Mouse (Mus musculus) lung, postnatal 14 days (tissue): ENCODE measurements around the gene Ccr9.
"Not testable (repeated sequence)": the region's sequence is repeated elsewhere in the genome, so short reads cannot be mapped to it uniquely, and the experiment has no call there.

Source experiments
- DNase-seq: peaks from one replicate; pipeline ENCODE4 v3.0.0; 2021

Gene Ccr9

DNA sequence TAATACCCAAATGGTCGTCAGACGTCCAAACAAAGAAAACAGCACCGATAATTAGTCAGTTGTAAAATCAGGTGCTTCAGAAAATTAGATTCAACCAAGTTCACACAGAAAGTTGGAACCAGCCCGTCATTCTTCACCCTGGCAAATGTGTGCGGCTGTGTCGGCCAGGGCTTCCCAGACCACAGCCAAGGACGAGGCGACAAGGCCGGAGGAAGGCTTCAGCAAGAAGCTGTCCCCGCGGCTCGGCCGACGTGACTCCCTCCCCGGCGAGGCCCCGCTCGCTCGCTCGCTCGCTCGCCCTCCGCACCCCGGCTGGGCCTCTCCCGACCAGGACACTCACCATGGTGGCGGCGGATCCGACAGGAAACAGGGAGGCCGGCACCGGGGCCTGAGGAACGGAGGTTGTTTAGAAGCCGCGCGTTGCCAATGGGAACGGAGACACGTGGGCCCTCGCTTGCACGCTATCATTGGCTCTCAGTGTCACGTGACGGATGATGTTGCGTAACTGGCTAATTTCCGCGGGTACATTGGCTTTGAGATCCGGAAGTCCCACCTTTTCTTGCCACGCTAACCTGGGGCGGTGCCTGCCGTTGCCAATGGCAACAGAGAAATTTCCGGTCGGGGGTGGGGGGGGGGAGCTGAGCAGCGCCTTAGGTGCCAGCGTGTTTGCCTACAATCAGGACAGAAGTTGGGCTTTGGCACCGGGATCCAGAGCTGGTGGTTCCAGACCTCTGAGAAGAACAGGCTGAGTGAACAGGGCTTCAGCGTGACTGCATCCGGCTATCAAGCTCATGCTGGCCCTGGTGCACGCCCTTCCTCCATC lies 39.2 kb downstream of the Ccr9 start, which contains the start of gene Lztfl1:
Lztfl1 (minus strand) TSS at position 512 of the 823 bp plus-strand sequence.
- peak; percentile 98 for DNase-seq

DNA sequence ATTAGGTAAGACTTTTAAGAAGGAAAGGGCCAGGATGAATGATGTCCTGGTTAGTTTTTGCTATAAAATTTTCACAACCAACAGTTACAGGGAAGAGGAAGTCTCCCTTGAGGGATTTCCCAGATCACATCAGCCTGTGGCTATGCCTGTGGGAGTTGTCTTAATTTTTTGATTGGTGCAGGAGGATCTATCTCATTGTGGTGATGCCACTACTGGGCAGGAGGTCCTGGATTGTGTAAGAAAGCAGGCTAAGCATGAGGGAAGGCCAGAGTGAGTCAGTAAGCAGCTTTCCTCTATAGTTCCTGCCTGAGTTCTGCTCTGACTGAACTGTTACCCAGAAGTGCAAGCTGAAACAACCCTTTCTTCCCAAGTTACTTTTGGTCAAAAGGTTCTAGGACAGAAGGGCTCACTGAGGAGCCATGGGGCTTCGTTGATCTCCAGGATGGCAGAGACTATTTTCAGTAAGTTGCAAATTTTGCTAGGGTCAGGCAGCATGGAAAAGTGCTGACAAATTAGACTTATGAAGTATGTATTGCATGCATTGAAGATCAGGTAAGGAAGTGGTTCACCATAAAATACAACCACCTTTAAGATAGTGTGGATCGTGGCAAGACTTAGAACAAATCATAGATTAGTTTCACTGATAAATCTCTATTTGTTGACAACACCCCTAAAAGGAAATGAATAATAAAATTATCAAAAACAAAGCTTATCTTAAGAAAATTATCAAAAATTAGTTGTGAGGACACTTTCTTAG lies 44.7 kb downstream of the Ccr9 start:
- no peak for DNase-seq

DNA sequence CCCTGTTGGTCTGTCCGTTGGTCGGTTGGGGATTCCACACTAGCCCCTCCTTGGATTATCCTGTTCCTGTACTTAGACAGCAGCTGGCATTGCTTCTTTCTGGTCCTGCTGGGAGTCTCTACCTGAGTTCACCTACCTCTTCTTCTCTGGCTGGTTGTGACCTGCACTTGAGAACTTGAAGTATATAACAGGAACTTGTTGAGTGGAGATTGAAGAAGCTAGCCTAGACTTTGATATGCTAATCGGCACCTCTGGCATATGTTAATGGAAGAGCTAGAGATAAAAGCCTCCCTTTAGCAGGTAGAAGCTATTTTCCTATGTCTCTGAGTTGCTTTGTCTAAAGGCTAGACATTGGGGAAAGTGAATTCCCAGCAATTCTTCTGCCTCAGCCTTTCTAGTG lies 53.0 kb downstream of the Ccr9 start:
- no peak for DNase-seq

DNA sequence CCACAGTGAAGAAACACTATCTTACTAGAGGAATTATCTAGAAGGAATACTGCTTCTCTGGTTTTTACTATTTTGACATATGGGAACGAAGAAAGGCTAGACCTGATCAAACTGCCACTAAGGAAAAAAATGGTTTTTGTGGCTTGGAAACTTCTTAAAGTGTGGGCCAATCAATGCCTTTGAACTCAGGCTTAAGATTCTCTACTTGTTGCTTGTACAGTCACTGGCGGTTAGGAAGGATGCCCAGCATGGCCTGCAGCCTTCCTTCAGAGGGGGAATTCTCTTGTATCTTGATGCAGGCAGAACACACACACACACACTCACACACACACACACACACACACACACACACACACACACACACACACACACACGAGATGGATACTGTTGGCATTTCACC lies 55.9 kb downstream of the Ccr9 start:
- no peak for DNase-seq

DNA sequence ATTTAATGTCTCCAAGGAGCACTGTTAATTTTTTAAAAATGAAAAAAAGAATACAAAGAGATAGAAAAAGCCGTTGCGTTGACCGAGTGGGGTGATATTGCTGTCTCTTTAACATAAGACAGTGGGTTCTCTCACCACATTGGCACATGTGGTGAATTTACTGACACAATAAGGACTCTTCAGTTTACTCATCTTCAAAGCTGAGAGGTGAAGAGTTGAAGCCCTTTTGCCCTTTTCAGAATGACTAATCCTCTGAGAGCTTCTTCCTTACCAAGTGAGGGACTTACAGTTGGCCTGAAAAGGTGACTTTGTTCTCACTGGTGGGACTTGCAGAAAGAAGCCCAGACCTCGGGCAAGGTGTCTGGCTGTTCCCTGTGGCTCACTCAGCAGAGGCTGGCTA lies 62.6 kb downstream of the Ccr9 start:
- no peak for DNase-seq

DNA sequence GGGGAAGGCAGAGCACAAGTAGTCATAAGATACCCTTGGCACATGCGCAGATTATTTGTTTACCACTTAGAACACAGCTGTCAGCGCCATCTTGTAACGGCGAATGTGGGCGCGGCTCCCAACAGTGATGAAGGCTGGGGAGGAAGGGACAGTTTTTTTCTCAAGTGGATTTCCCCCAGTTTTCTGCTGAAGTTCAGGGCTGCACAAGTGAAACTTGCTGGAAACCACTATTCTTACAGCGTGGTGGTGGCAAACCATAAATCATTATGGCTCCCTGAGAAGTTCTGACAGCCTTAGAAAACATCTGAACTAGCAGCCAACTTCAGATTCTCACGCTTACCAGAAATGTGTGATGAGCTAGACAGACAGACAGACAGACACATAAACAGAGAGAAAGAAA lies 71.4 kb downstream of the Ccr9 start:
- DNase-seq = not testable (repeated sequence)

DNA sequence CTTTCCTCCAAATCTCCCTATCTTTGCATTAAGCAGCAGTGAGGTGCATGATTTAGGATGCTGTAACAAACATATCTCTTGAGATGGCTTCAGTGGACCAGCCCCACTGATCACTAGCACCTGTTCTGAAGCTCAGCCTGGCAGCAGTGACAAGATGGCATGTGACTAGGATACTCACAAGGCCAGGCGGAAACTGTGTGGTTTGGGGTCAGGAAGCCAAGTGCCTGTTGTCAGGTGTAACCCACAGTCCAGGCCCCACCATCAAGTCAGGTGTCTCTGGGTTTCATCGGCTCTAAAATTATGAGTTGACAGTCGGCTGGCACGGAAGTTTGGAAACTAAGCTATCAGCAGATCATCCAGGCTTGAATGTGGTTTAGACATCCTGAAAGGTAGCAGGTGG lies 76.1 kb downstream of the Ccr9 start:
- no peak for DNase-seq

DNA sequence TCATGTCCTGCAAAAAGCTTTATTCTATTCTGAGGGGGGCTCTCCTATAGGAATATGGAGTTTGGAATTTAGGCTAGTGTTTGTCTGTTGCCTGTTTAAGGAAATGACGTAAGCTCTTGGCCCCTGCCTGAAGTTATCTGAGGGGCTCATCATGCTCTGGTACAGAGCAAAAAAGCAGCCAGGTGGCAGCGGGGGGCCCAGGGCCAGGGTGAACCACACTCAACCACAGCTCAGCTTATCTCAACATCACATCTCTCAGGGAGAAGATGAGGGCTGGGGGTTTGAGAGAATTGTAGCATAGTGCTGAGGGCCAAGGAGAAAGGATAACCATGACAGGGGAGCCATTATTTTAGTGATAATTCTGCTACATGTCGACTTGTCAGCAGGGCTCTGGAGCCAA lies 78.5 kb downstream of the Ccr9 start:
- DNase-seq = no peak

DNA sequence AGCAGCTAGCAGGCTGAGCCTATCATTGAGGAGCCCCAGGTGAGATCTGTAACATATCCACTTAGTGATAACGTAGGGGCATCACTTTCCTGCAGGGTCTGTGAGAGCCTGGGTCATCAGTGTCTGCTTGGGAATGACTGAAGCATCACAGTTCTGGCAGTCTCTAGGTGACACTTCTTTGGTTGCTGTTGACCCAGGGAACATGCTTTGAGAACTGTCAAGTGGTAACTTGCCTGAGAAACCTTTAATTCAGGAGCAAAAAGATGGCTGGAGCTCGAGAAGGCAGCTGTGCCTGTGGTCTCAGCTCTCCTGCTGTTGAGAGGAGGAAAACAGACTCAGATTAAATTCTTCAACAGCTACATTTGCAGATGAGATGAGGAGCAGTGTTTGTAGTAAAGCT lies 79.1 kb downstream of the Ccr9 start:
- DNase-seq = no peak

DNA sequence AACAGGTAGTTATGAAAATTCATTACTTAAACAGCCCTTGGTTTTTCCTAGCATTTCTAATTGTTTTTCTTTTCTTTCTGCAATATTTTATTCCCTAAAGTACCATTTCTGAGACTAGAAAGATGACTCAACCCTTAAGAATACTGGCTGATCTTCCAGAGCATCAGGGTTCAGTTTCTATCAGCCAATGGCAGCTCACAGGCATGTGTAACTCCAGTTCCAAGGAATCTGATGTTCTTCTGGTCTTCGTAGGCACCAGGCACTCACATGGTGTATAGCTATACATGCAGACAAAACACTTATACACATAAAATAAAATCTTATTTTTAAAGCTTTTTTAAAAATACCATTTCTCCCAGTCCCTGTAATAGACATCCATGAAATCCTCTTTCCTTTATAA lies 79.9 kb downstream of the Ccr9 start:
- no peak for DNase-seq

DNA sequence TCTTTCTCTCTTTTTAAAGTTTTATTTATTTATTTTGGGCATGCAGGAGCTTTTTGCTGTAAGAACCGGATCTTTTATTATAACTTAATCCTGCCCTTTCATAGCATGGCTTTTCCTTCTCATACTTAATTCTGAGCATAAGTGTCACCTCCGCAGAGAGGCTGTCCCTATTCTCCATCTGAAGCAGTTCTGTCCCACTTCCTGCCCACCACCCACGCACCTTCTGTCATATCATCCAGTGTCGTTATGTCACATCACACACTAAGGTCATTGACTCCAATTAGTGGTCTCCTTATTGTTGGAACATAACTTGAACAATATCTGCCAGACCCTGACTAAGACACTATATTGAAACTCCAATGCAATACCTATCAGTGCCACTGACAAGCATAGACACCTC lies 80.4 kb downstream of the Ccr9 start:
- DNase-seq = no peak

DNA sequence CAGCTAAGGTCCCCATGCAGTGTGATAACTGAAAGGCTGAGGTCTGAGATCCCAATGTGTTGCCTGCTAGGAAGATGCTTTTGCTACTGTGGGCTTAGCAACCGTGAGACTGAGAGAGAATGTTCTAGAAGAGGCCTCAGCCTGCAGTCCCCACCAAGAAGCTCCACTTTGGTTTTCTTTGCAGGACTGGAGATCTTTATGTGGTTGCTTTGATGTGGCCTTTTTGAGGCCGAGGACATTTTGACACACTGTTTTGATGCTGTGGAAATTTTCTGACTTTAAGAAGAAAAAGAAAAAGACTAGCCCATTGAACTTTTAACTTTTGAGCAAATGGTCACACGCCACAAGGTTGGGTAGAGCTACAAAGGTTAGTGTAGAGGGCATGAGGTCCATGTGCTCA lies 82.6 kb downstream of the Ccr9 start:
- DNase-seq = no peak

DNA sequence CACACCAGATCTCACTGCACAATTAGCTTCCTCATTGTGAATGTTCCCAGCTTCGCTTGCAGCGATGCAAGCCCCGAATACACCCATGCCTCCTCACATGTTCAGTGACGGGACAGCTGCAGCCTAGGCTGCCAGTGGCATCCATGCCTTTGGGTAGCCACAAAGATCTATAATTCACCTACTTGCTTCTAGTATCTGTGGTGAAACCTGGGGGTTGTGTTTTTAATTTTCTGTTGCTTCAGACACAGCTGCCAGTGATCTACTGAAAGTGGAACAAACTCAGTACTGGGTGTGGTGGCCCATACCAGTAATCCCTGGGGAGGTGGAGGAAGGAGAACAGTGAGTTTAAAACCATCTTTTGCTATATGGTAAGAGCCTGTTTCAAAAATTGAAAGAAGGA lies 84.6 kb downstream of the Ccr9 start:
- DNase-seq = no peak

DNA sequence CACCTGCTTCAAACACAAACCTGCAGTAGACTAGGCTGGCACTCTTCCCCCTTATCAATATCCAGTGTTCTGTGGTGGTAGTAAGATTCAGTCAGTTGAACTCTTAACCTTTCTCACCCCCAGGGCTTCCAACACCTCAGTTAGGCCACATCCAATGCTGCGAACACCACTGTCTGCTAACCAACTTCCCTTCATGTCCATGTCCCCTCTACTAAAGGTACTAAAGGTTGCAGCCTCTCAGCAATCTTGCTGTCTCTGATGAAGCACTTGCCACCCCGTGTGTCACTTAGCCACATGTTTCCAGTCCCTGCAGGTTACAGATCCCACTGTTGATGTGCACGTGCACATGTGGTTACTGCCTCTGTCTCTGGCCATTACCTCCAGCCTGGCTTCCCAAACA lies 85.5 kb downstream of the Ccr9 start:
- no peak for DNase-seq

DNA sequence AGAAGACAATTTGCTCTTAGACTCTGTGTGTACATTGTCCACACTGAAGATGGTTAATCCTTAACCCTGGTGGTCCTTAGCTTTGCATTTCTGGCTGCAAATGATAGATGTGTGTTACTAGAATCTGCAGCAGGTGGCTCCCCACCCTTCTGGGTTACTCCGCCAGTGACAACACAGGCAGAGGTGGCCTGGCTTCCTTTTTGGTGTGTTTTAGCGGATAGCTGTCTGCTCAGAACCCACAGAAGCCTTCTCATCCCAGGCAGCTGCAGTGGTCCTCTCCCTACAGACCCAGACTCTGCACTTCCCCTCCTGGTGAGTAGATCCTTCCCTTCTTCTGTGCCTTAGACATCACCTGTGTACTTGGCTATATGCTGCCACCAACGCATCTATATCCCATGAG lies 88.8 kb downstream of the Ccr9 start:
- DNase-seq = no peak

DNA sequence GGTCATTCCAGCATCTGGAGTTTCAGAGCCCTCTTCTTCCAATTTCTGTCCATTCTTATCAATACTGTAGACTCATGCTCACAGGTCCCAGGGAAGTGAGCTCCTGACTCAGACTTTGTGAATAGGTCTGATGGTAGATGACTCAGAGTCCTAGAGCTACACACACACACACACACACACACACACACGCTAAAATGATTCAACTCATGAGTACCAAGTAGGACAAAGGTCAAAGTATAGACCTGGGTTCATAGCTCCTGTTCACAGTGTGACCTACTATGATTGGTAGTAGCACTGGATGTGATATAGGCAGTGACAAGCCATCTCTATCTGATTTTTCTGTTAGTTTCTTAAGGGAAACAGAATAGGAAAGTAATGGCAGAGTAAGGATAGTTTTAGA lies 90.2 kb downstream of the Ccr9 start:
- no peak for DNase-seq

DNA sequence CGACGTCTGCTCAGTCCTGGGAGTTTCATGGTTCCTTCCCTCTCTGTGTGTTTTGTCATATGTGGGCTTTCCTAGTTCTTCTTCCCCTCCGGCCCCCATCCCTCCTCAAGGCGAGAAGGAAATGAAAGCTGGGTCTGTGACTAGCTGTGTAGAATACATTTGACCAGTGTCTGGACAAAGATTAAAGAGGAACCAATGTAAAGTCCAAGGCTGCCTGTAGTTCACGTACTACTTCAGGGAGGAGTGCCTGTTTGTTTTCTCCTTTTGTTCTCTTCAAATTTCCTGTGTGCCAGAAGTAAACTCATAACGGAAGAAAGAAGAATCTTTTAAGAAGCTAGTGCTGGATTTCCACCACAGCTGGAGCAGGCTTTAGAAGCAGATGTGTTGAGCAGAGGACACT lies 91.3 kb downstream of the Ccr9 start:
- no peak for DNase-seq

DNA sequence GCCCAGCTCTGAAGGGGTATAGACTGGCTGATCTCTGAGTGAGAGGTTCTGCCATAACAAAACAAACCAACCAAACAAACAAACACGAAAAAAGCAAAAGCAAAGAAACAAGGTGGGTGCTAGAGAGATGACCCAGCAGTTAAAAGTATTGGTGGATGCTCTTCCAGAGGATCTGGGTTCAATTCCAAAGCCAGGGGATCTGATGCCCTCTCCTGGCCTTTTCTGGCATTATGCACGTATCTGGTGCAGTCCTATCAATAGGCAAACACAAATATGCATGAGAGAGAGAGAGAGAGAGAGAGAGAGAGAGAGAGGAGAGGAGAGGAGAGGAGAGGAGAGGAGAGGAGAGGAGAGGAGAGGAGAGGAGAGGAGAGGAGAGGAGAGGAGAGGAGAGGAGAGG lies 95.1 kb downstream of the Ccr9 start:
- DNase-seq = not testable (repeated sequence)

DNA sequence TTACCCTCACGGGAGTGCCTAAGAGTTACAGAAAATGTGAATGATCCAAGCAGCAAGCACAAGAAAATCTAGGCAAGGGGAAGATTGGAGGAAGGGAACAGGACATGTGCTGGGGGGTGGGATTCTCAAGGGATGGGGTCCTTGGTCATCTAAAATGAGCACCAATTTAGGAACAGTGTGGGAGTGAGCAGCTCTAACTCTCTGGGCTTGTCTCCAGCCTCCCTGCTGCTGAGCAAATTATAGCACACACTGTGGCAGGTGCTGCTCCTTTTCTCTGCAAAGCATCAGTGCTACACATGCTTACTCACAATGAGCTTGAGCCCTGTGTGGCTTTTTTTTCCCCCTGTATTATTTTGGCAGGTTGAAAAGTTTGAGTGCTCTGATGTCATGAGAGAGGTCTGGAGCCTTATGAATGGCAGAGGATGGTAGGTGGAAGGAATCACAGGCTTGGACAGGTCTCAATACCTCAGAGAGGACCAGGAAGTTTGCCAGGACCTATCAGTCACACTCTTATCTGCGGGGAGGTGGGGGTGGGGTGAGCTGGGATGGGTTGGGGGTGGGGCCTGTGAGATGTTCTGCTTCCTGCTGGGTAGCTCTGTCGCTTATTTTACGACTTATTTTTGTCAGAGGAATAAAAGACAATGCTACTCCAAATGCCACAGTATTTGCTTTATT lies 110.8 kb downstream of the Ccr9 start:
- no peak for DNase-seq

DNA sequence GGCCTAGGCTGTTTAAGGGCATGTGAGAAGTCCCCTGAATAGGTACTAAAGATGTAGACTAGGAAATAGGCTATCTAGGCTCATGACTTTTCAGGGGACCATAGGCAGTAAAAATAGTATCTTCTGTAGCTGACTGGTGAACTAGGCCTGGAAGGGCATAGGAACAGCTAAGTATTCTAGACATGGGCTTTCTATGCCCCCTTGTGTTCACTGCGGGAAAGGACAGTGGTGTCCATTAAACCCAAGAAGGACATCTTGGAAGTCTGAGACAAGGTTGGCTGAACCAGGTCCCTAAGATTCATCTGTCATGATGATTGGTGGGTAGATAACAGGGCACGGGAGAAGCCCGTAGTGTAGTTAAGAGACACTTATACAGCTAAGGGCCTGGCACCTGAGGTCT lies 117.9 kb downstream of the Ccr9 start:
- DNase-seq = peak; percentile 42

DNA sequence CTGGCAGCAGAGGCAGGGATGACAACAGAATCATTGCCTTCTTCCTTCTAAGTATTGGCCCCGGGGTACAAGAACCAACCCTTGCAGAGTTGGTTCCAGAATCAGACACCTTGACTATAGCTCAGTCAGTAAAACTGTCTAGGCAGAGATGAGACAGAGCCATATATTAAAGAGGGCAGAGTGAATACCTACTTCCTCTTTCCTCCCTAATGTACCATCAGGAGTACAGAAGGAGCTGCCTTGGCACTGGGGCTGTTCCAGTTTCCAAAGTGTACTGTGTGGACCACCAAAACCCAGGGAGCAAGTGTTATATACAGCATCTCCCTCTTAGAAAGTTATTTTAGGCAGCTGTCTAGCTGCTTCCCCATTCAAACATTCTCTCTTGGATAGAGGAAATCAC lies 123.3 kb downstream of the Ccr9 start:
- no peak for DNase-seq

DNA sequence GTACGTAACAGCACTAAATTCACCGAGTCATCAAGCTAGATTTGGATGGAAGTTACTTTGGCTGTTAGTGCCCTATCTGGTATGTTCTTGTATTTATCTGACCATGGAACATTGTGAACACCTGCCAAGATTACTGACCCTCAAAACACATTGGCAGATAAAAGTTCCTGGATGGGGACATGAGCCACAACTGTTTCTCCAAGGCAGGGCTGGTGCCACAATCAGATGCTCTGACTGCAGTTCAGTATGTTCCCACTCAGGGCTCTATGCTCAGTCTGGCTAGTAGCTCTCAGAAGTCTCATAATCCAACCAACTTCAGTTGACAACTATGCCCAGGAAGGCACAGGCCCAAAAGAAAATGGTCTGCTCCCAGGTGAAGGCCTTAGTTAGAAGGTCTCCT lies 124.2 kb downstream of the Ccr9 start:
- DNase-seq = no peak

DNA sequence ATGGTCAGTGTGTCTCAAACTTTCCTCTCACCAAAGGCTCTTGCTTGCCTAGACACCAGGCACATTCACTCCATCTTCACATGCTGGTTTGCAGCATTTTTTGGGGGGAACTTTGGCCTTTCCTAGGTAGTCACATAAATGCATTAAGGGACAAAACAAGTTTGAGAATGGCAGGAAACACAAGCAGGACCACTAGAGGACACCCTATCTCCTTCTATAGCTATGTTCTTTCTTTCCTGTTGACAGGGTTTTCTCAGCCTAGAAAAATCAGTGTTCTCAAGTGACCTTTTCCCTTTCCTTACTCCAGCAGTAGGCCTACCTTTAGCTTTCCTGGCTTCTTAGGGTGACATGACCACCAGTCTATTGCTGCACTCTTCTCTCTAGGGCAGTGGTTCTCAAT lies 124.7 kb downstream of the Ccr9 start:
- DNase-seq = no peak

DNA sequence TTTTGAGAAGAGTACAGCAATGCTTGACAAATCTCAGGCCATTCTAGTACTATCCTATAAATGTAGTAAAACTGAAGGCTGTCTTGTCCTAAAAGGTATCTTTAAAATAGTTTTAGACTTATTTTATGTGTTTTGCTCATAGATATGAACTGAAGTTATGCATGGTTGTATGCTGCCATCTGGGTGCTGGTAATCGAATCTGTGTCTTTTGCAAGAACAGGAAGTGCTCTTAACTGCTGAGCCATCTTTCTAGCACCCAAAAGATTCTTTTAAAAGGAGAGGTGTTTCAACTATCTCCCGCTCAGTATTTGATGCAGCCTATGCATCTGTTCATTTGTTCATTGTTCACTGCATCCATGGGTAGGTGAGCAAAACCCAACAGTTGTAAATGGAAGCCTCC lies 127.0 kb downstream of the Ccr9 start:
- DNase-seq = no peak
